Mouse (Mus musculus) Patski (cell line): ENCODE data around the gene Tinf2. TPM values are rescaled to one million over a fixed set of nuclear protein-coding genes. Genes with fewer than 3 reads are reported as not detected.
A peak's percentile ranks its signal among the peaks of the same experiment; 100 is the strongest.

Source experiments
- ATAC-seq: fragments of 100-300 bp; one replicate; pipeline ENCODE4 v1.8.0; 2021
- CTCF ChIA-PET: fragments of 350-600 bp; sonication (Branson Sonifier 250); formaldehyde crosslinking; loops from one replicate; lab custom pipeline; 2022; ENCODE audit warnings: inconsistent platforms; lab: Charles Lee
- POLR2A ChIA-PET: fragments of 350-600 bp; sonication (Branson Sonifier 250); formaldehyde crosslinking; loops from one replicate; lab custom pipeline; 2022; ENCODE audit warnings: antibody characterized with exemption, inconsistent platforms; lab: Charles Lee
- DNase-seq: peaks from one replicate; pipeline ENCODE4 v3.0.0-alpha.2; 2011; ENCODE audit warnings: low read depth, low spot score
- H3K27me3 ChIP-seq: fragments of 371-371 bp; one replicate; pipeline ENCODE4 v1.5.1; 2021
- CTCF ChIP-seq: fragments of 100-300 bp; IDR thresholded peaks from one replicate; pipeline ENCODE4 v1.5.1; 2021
- in situ Hi-C: fragments of 300-500 bp; cut with MboI; formaldehyde crosslinking; loops from 3 replicates; pipeline ENCODE4 v1.11.1; 2018; ENCODE audit warnings: low pct_unique_long_range_greater_than_20kb, mixed read lengths
- polyA plus RNA-seq: library from polyadenylated mRNA; unstranded; gene quantifications from one replicate; pipeline ENCODE4 v1.2.3, GENCODE M21; 2021

The Tinf2 gene
- polyA plus RNA-seq, 1 experiment from 2014 or later, result 19.5 TPM

GRCm38 (mm10) chr14:55642679-55643059 is 39.0 kb downstream of the Tinf2 start:
- no peak for ATAC-seq
- ChIA-PET CTCF (interaction anchor here (0.6 kb wide), 1 partner anchor 18 kb away, joined by 3 read pairs; no protein-coding TSS in a partner anchor), POLR2A (interaction anchor here (0.6 kb wide), 1 partner anchor 33 kb away, joined by 5 read pairs; no protein-coding TSS in a partner anchor)
- no peak for DNase-seq
- no peaks in the 10 kb centered on the region for H3K27me3 ChIP-seq
- no peak for TF ChIP-seq CTCF
- in situ Hi-C loops, result no loop called here

- ChIA-PET CTCF (no interaction called here), POLR2A (no interaction called here)
- DNase-seq (no peak), ATAC-seq (no peak)
- no peak for TF ChIP-seq CTCF
- no peaks in the 10 kb centered on the region for H3K27me3 ChIP-seq
- in situ Hi-C loops, result no loop called here
Measured at GRCm38 (mm10) chr14:55641291-55641690, 40.3 kb downstream of the Tinf2 start.

DNA sequence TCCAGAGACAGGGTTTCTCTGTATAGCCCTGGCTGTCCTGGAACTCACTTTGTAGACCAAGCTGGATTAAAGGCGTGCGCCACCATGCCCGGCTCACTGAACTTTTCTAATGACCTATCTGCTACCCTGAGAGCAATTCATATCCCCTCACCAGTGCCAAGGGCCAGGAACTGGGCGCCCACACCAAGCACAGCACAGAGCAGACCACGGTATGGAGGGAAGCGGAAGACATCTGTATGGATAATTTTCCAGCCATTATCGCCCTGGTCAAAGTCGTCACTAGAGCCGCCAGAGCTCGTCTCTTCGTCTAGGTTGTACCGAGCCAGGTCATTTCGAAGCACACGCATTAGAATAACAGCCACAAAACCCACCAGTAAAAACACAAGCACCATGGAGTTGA is 40.8 kb downstream of the Tinf2 start:
- H3K27me3 ChIP-seq, result no peaks in the 10 kb centered on the region
- DNase-seq, result no peak
- no peak for ATAC-seq
- CTCF ChIA-PET, result no interaction called here
- in situ Hi-C loops, result no loop called here
- TF ChIP-seq CTCF, result no peak
- POLR2A ChIA-PET, result interaction anchor here (0.6 kb wide), 1 partner anchor 25 kb away, joined by 5 read pairs; no protein-coding TSS in a partner anchor

DNA sequence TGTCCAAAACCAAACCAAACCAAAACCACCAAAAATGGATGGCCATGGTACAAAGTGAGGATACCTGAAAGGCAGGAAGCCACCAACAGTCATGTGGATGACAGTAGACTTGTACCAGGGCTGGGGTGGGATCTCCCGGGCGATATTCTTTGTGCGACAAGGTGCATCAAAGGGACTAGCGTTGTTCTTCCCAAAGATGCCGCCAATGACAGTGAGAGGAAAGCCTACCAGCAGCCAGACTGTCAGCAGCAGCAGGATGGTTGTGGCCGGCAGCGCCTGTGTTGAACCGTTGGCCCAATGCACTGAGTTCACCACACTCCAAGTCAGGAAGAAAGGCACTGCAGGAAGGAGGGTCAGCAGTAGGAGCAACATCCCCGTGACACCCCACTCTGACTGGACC is 43.8 kb downstream of the Tinf2 start, which contains the start of gene Gm49378:
Gene Gm49378, minus strand, starts transcription at position 101 of the 400 bp plus-strand sequence.
- ATAC-seq, result no peak
- H3K27me3 ChIP-seq, result no peaks in the 10 kb centered on the region
- DNase-seq, result no peak
- ChIA-PET POLR2A (no interaction called here), CTCF (no interaction called here)
- in situ Hi-C loops, result no loop called here
- TF ChIP-seq CTCF, result no peak

GRCm38 (mm10) chr14:55635523-55636007 is 46.1 kb downstream of the Tinf2 start, which contains the start of gene Ipo4:
Gene Ipo4, minus strand, starts transcription at chr14:55635957.
- no peaks in the 10 kb centered on the region for H3K27me3 ChIP-seq
- ChIA-PET CTCF (interaction anchor here (0.9 kb wide), 1 partner anchor 9 kb away, joined by 3 read pairs; no protein-coding TSS in a partner anchor), POLR2A (interaction anchor here (0.6 to 0.9 kb wide), 2 partner anchors 24 to 111 kb away, joined by 3 to 4 read pairs; partner anchors contain the start of gene Mdp1)
- no peak for TF ChIP-seq CTCF
- ATAC-seq (peak; percentile 87), DNase-seq (no peak)
- in situ Hi-C loops, result no loop called here

DNA sequence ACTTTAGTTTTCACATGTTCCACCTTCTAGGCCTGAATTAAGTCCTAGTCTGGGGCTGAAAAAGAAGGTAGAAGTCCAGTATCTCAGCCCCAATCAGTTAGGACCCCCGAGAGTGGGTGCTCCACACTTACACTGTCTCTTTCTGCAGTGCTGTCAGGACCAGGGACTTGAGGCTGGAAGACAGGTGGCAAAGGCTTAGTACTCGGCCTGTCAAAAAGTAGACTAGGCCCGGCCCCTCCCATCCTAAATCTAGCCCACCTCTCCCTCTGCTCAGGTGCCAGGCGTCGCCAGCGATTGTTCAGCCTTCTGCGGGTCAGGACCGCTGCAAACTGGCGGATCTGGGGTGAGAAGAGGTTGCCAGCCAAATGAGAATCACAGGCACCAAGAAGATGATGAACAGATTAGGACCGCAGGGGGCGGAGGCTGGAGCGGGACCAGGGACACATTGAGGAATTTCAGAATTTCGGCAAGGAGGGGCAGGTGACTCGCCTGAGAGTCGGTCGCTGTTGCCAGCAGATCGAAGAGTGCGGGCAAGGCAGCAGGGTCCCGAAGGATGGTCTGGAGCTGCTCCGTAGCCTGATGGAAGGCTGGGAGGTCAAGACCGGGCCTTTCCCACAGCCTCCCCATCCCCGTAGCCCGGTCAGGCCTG is 46.6 kb downstream of the Tinf2 start:
- no peak for DNase-seq

GRCm38 (mm10) chr14:55629312-55629711 is 52.3 kb downstream of the Tinf2 start:
- H3K27me3 ChIP-seq, result no peaks in the 10 kb centered on the region
- ATAC-seq (no peak), DNase-seq (no peak)
- TF ChIP-seq CTCF, result no peak
- CTCF ChIA-PET, result interaction anchor here (1.0 kb wide), 1 partner anchor 8 kb away, joined by 3 read pairs; no protein-coding TSS in a partner anchor
- in situ Hi-C loops, result no loop called here
- POLR2A ChIA-PET, result no interaction called here

More for the DNA sequence above, 46.6 kb downstream of the Tinf2 start:
- ChIA-PET POLR2A (interaction anchor here (0.6 to 1.3 kb wide), 3 partner anchors 11 to 111 kb away, joined by 3 to 4 read pairs (median 4); partner anchors contain the start of gene Mdp1), CTCF (interaction anchor here (0.9 kb wide), 1 partner anchor 9 kb away, joined by 3 read pairs; no protein-coding TSS in a partner anchor)
- TF ChIP-seq CTCF, result no peak
- in situ Hi-C loops, result no loop called here
- H3K27me3 ChIP-seq, result no peaks in the 10 kb centered on the region
- ATAC-seq, result peak; percentile 27

DNA sequence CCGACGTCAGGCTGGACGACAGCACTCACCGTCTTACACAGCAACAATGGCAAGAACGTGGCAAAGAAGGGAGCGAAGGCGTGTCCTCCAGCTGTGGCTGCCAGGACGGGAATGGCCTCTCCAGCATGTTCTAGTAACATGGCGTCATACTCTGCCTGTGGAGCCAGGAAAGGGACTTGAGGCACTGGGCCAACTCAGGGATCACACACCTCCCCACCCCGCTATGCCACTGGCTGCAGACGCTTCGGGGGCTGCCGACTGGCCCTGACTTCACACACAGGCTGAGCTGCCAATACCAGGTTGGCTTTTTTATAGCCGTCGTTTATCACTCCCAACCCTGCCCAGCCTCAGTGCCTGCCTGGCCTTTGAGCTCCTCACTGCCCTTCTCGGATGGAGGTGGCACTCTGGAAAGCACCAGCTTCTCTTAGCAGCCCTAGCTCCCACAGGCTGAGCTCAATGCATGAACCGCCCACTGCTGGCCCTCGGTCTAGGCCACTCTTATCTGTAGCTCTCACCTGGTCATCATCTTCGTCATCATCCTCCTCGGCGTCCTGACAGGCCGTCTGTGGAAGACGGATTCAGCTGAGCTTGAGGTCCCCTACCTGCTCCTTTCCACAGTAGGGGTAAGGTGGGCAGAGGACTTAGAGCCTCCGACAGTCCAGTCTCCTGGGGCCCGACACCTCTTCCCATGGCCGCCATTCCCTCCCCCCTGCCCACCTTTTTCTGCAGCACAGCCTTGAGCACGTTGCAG is 53.4 kb downstream of the Tinf2 start:
- TF ChIP-seq CTCF, result no peak
- no peak for ATAC-seq
- POLR2A ChIA-PET, result no interaction called here
- no peaks in the 10 kb centered on the region for H3K27me3 ChIP-seq
- in situ Hi-C loops, result no loop called here
- CTCF ChIA-PET, result interaction anchor here (1.1 kb wide), 1 partner anchor 38 kb away, joined by 3 read pairs; the partner anchor contains the start of gene Psme2
- no peak for DNase-seq

Other genes with a start within 250 kb of the Tinf2 start
- 71.3 TPM for gene Dhrs4, start 203.1 kb downstream of the Tinf2 start, polyA plus RNA-seq
- gene Carmil3, start 191.2 kb downstream of the Tinf2 start, polyA plus RNA-seq, result 2.6 TPM
- gene Cpne6, start 171.4 kb downstream of the Tinf2 start, polyA plus RNA-seq, result not detected
- not detected for gene Nrl, start 156.8 kb downstream of the Tinf2 start, polyA plus RNA-seq
- gene Pck2, start 141.6 kb downstream of the Tinf2 start, polyA plus RNA-seq, result 109 TPM
- 71.7 TPM for gene Dcaf11, start 121.8 kb downstream of the Tinf2 start, polyA plus RNA-seq
- 4.7 TPM for gene A730061H03Rik, start 121.4 kb downstream of the Tinf2 start, polyA plus RNA-seq
- gene Fitm1, start 106.2 kb downstream of the Tinf2 start, polyA plus RNA-seq, result not detected
- gene Psme1, start 103.7 kb downstream of the Tinf2 start, polyA plus RNA-seq, result 243 TPM
- 7.3 TPM for gene Emc9, start 96.5 kb downstream of the Tinf2 start, polyA plus RNA-seq
- 177 TPM for gene Psme2, start 90.7 kb downstream of the Tinf2 start, polyA plus RNA-seq
- 28.0 TPM for gene Rnf31, start 90.1 kb downstream of the Tinf2 start, polyA plus RNA-seq
- 24.2 TPM for gene Irf9, start 78.2 kb downstream of the Tinf2 start, polyA plus RNA-seq
- not detected for gene Rec8, start 63.8 kb downstream of the Tinf2 start, polyA plus RNA-seq
- gene Ipo4, start 45.9 kb downstream of the Tinf2 start, polyA plus RNA-seq, result 116 TPM
- 1.5 TPM for gene Gm49378, start 43.9 kb downstream of the Tinf2 start, polyA plus RNA-seq
- gene Tm9sf1, start 38.0 kb downstream of the Tinf2 start, polyA plus RNA-seq, result 109 TPM
- gene Tssk4, start 31.6 kb downstream of the Tinf2 start, polyA plus RNA-seq, result 0.42 TPM
- gene Mdp1, start 21.3 kb downstream of the Tinf2 start, polyA plus RNA-seq, result 29.7 TPM
- gene Gmpr2, start 9.9 kb downstream of the Tinf2 start, polyA plus RNA-seq, result 35.9 TPM
- 325 TPM for gene Nedd8, start 9.7 kb downstream of the Tinf2 start, polyA plus RNA-seq
- gene Tgm1, start 32.1 kb upstream of the Tinf2 start, polyA plus RNA-seq, result 0.12 TPM
- gene Rabggta, start 40.4 kb upstream of the Tinf2 start, polyA plus RNA-seq, result 32.8 TPM
- 87.3 TPM for gene Dhrs1, start 63.9 kb upstream of the Tinf2 start, polyA plus RNA-seq
- gene Nop9, start 63.9 kb upstream of the Tinf2 start, polyA plus RNA-seq, result 25.5 TPM
- gene Cideb, start 76.6 kb upstream of the Tinf2 start, polyA plus RNA-seq, result 1.9 TPM
- gene Ltb4r2, start 79.6 kb upstream of the Tinf2 start, polyA plus RNA-seq, result not detected
- gene Ltb4r1, start 84.1 kb upstream of the Tinf2 start, polyA plus RNA-seq, result not detected
- not detected for gene Adcy4, start 102.3 kb upstream of the Tinf2 start, polyA plus RNA-seq
- gene Ripk3, start 107.0 kb upstream of the Tinf2 start, polyA plus RNA-seq, result 0.12 TPM
- 3.9 TPM for gene Nfatc4, start 141.3 kb upstream of the Tinf2 start, polyA plus RNA-seq
- gene Nynrin, start 172.2 kb upstream of the Tinf2 start, polyA plus RNA-seq, result not detected
- gene Cbln3, start 202.6 kb upstream of the Tinf2 start, polyA plus RNA-seq, result 0.12 TPM
- 16.2 TPM for gene Khnyn, start 203.1 kb upstream of the Tinf2 start, polyA plus RNA-seq
- 42.4 TPM for gene Sdr39u1, start 218.5 kb upstream of the Tinf2 start, polyA plus RNA-seq